Mouse (Mus musculus) bone marrow macrophage, adult 2 months (primary cell): ENCODE measurements around the gene Notum. TPM values are rescaled to one million over a fixed set of nuclear protein-coding genes. Genes with fewer than 3 reads are reported as not detected.

Experiments used
- H3K27ac ChIP-seq: 2 replicates; pipeline ENCODE4 v1.5.1; 2012; ENCODE audit warnings: low read depth, low read length; ENCODE audit not compliant: insufficient read depth
- H3K4me1 ChIP-seq: 2 replicates; pipeline ENCODE4 v1.6.1; 2012; ENCODE audit warnings: low read length; ENCODE audit not compliant: control insufficient read depth, insufficient read depth
- H3K4me3 ChIP-seq: 2 replicates; pipeline ENCODE4 v1.5.1; 2012; ENCODE audit warnings: mild to moderate bottlenecking, low read length, moderate library complexity; ENCODE audit not compliant: insufficient read depth
- CTCF ChIP-seq: IDR thresholded peaks from 2 replicates; pipeline ENCODE4 v1.5.1; 2012; ENCODE audit warnings: low read depth, mild to moderate bottlenecking, low read length, moderate library complexity
- POLR2A ChIP-seq: IDR thresholded peaks from 2 replicates; pipeline ENCODE4 v1.6.1; 2012; ENCODE audit warnings: mild to moderate bottlenecking, low read depth, low read length, borderline replicate concordance
- polyA plus RNA-seq: library from polyadenylated mRNA; stranded (reverse); fragments of >200 nt; gene quantifications from 2 replicates; pipeline ENCODE4 v1.2.4, GENCODE M21; 2012; ENCODE audit not compliant: missing spikeins, insufficient read depth, insufficient read length

The Notum gene
- polyA plus RNA-seq, 1 experiment, result not detected

DNA sequence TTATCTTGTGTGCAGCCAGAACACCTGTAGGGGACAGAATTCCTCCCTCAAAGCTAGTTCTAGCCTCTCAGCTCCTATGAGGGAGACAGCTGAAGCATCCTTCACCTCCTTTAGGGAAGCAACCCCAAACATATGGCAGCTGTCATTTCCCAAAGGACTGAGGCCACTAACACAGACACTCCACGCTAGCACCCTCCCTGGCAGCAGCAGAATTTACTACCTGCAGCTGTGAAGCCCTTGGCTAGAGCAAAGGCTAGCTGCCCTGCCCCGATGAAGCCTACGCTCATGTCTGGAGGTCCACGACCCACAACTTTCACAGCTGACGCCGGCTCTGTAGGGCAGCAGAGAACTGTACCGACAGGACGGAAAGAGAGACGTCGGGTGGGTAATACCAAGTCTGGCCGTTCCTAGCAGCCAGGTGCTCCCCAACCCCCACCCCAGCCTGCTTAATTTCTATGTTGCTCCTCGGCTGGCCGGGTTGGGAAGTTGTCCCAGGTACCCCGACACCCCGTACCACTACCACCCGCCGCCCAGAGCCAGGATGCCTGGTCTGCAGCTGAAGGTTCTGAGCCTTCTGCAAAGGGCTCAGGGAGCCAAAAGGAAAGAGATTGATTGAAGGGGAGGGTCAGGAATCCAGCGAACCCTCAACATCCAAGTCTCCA lies 17.9 kb downstream of the Notum start:
- TF ChIP-seq CTCF (no peak), POLR2A (no peak)
- Histone ChIP-seq H3K27ac (no peak overlapping the region), H3K4me1 (peaks cover 30% of the 10 kb centered on the region)

DNA sequence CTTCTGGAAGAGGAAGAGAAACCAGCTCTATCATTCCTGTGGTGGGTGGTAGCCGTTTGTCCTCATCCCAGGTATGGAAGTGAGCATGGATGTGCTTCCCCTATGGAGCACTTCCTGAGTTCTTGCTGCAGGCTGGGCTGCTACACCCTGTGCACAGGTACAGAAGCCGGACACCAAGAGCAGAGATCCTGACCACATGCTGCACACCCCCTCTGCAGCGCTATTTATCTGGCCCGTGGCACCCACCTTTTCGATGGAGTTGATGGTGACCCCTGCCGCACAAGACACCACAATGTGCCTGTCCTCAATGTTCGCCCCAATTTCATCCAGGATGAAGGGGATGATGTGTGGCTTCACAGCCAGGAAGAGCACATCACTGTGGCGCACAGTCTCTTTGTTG lies 19.1 kb downstream of the Notum start:
- TF ChIP-seq POLR2A, result no peak
- no peak for TF ChIP-seq CTCF
- Histone ChIP-seq H3K27ac (no peak overlapping the region), H3K4me1 (peaks cover 22% of the 10 kb centered on the region), H3K4me3 (no peak overlapping the region)

More for the DNA sequence above, 17.9 kb downstream of the Notum start:
- H3K4me3 ChIP-seq, result peak overlapping the region; percentile 64

DNA sequence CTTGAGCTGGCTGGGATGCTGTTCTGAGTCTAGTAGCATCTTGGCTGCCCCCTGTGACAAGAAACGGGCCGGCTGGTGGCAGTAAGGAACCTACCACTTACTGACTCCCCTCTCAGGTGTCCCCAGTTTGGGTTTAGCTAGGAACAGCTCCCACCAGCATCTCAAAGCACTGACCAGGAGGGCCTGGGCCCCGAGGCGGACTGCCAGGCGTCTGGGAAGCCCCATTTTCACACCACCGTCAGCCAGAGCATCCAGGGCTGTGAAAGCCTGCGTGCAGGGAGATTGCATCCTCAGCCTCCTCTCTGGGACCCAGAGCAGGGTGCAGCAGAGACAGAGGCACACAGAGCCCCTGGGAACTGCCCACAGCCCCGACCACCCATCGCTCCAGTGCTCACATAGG lies 19.7 kb downstream of the Notum start:
- TF ChIP-seq CTCF, result no peak
- TF ChIP-seq POLR2A, result no peak
- Histone ChIP-seq H3K4me1 (peaks cover 22% of the 10 kb centered on the region), H3K27ac (no peak overlapping the region), H3K4me3 (no peak overlapping the region)

DNA sequence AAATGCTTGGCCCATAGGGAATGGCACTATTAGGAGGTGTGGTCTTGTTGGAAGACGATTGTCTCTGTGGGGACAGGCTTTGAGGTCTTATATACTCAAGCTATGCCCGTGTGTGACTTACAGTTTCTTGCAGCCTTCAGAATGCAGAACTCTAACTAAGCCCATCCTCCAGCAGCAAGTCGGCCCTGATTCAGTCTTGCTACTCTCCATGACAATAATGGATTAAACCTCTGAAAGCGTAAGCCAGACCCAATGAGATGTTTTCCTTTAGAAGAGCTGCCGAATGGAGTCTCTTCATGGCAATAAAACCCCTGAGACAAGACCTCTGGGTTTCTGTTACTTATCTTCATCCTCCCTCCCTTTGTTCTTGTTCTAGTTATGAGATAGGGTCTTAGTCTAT lies 26.2 kb downstream of the Notum start:
- no peak overlapping the region for H3K27ac ChIP-seq
- H3K4me1 ChIP-seq, result peaks cover 32% of the 10 kb centered on the region
- TF ChIP-seq POLR2A, result no peak
- no peak for TF ChIP-seq CTCF
- H3K4me3 ChIP-seq, result no peak overlapping the region

DNA sequence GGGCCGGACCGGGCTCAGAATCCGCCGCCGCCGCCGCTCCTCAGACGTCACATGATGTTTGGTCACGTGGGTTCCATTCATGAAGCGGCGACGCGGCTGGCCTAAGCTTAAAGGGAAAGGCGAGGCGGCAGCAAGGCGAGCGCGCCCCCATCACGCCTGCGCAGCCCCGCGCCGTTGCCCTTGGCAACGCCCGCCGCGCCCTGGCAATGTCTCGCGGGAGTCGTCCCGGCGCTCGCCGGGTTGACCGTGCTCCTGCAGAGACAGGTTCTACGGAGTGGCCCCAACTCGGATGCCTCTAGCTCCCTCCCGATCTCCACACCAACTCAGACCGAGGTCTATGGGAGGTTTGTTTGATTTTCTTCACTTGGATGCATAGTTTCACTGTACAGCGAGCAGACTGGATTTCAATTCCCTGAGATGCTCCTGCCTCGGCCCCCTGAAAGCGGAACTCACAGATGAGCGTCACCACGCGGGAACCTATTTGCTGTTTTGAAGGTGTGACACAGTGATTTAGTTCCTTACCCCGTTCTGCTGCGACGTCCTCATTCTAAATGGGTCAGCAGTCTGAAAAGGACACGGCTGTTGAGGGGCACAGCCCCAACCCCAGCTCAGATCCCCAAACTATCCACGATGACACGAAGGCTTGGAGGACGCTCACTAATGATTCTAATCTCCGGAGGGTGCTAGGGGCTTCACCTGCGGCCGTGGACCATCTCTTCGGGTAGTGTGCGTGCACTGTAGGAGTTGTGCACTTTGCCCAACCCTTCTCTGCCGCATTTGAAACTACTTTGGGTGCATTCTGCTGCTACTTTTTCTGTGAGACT lies 27.2 kb downstream of the Notum start, which contains the start of gene Mafg:
Mafg (minus strand) TSS at position 81 of the 824 bp plus-strand sequence.
- peak within 1 kb of the TSS; percentile 62 for H3K4me3 ChIP-seq
- H3K4me1 ChIP-seq, result peaks cover 34% of the 10 kb centered on the region
- TF ChIP-seq POLR2A (no peak), CTCF (no peak)
- peak within 1 kb of the TSS; percentile 95 for H3K27ac ChIP-seq

DNA sequence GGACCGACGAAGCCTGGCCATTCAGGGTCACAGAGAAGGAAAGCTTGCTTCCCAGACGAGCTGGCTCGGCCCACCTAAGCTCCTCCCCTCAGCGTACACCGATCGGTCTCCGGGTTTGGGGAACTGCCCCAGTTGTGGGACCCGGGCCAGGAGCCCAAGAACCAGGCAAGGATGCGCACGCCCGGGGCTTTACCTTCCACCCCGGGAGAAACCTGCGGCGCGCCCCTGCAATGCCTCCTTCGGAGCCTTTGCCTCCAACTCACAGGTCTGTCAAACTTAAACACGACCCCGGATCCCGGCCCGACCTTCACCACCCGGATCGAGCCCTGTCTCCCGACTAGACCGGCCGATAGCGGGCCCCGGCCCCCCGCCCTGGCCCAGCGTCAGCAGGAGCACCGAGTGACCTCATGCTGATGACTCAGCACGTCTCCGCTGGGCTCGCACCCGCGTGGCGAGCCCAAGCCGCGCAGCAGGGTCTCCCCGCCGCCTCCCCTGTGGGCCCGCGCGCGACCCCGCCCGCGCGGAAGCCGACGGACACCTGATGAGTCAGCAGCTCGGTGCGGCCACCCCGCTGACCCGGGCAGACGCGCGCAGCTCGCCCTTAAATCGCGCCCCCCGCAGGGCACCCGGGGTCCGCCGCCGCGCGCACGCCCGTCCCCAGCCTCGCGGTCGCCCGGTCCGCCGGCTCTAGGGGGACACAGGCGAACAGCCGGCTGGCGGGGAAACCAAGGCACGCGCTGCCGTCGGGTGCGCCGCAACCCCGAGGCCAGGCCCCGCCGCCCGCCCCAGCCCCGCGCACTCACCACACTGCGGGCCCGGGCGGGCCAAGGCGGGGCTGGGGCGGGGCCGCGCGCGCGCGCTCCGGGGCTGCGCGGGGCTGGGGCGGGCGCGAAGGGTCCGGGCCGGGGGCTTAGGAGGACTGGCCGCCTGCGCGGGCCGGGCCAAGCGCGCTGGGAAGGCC lies 28.1 kb downstream of the Notum start:
- Histone ChIP-seq H3K4me1 (peaks cover 38% of the 10 kb centered on the region), H3K27ac (peak overlapping the region; percentile 95), H3K4me3 (peak overlapping the region; percentile 62)
- TF ChIP-seq CTCF (no peak), POLR2A (no peak)

DNA sequence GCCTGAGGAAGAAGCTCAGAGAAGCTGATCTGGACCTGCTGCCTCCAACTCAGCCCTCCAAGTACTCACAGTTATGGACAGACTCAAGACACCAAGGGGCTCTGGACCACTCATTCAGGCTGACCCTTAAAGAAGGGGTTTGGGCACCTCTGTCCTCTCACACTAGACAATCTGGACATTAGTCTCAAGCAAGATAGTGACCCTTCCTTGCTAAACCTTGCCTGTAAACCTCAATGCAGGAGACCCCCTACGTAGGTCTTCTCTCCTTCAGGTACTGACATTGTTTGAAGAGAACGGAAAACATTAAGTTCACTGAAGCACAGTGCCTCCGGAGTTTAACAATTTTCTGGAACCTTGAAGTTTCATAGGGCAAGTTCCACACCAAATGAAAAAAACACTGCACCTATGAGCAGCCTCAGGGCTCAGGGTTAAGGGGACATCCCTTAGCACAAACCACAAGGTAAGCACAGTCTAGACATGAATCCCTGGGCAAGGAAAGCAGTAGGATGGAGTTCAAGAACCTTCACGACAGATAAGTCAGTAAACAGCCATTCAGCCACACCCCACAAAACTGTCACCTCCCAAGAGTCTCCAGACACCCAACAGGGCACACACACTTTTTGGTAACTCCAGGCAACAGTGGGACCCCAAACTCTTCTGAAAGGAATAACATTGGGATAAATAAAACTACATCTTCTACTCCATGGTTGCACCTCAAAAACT lies 29.1 kb downstream of the Notum start:
- TF ChIP-seq CTCF (no peak), POLR2A (no peak)
- peak overlapping the region; percentile 62 for H3K4me3 ChIP-seq
- peak overlapping the region; percentile 95 for H3K27ac ChIP-seq
- peaks cover 45% of the 10 kb centered on the region for H3K4me1 ChIP-seq

DNA sequence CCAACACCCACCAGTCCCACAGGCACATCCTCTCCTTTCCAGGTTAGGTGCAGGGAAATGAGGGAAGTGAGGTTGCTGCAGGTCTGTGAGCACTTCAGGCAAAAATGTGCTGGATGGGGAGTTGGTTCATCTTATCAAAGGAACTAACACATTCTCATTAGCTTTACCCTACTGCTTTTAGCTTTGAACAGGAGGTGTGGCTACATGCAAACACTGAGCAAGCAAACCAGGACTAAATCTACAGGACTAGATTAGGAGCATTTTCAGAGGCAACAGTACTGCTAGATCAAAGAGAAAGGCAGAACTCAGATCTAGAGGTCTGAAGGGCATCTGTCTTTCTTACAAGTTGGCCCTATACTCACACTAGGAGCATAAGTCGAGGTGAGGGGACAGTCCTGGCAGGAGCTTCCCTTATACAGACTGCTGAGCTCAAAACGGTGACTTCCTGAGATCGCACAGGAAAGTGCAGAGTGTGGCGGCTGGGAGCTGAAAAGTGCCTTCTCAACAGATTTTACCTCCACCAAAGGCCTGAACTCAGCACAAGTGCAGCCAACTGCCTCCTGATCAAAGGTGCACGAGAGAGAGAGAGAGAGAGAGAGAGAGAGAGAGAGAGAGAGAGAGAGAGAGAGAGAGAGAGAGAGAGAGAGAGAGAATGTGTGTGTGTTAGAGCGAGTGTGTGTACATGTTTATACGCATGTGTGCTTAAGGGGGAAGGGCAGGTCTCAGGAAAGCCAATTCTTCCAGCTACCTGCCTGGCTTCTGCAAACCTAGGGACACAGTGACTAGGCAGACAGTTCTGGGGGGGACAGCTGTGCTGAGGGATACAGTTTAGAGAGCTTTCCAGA lies 29.9 kb downstream of the Notum start:
- Histone ChIP-seq H3K4me3 (peak overlapping the region; percentile 62), H3K4me1 (peaks cover 46% of the 10 kb centered on the region), H3K27ac (peak overlapping the region; percentile 95)
- TF ChIP-seq CTCF (no peak), POLR2A (no peak)
